Mouse (Mus musculus) frontal cortex, postnatal 10 days (tissue): ENCODE data around the gene Dnajc5g.

Source experiments
- DNase-seq, 2 experiments: peaks; one replicate each; pipeline ENCODE4 v3.0.0; 2022; ENCODE audit warnings: low spot score in 2 of 2, mixed read lengths in 1 of 2

Gene Dnajc5g

GRCm38 (mm10) chr5:31108000-31108490 lies 2.0 kb downstream of the Dnajc5g start, which contains the start of gene Slc30a3:
Gene Slc30a3, minus strand, starts transcription at chr5:31108237.
- no peak for DNase-seq

GRCm38 (mm10) chr5:31110781-31111180 lies 4.7 kb downstream of the Dnajc5g start:
- no peak for DNase-seq

- no peak for DNase-seq
Observed at GRCm38 (mm10) chr5:31116354-31116753, 10.3 kb downstream of the Dnajc5g start, which contains the start of gene Trim54. Gene Trim54, plus strand, starts transcription at chr5:31116712.

GRCm38 (mm10) chr5:31116912-31117311 lies 10.8 kb downstream of the Dnajc5g start:
- no peak for DNase-seq

GRCm38 (mm10) chr5:31121111-31121510 lies 15.0 kb downstream of the Dnajc5g start:
- peak in 1 of 2 experiments; percentile 27 for DNase-seq

GRCm38 (mm10) chr5:31123481-31123880 lies 17.4 kb downstream of the Dnajc5g start:
- no peak for DNase-seq

GRCm38 (mm10) chr5:31126050-31126449 lies 20.0 kb downstream of the Dnajc5g start:
- no peak for DNase-seq

- DNase-seq: no peak
Observed at GRCm38 (mm10) chr5:31136730-31137424, 30.8 kb downstream of the Dnajc5g start.

GRCm38 (mm10) chr5:31137658-31138057 lies 31.6 kb downstream of the Dnajc5g start:
- no peak for DNase-seq

- DNase-seq: no peak
Observed at GRCm38 (mm10) chr5:31138241-31138967, 32.3 kb downstream of the Dnajc5g start, which contains the start of gene Ucn. Gene Ucn, minus strand, starts transcription at chr5:31138829.

- no peak for DNase-seq
Observed at GRCm38 (mm10) chr5:31138968-31139425, 32.9 kb downstream of the Dnajc5g start.

- no peak for DNase-seq
Observed at GRCm38 (mm10) chr5:31149781-31150180, 43.7 kb downstream of the Dnajc5g start.

GRCm38 (mm10) chr5:31151746-31152145 lies 45.7 kb downstream of the Dnajc5g start:
- no peak for DNase-seq

GRCm38 (mm10) chr5:31153516-31154151 lies 47.5 kb downstream of the Dnajc5g start:
- DNase-seq: no peak

- DNase-seq: peak; percentile 76 to 77
Observed at GRCm38 (mm10) chr5:31154152-31154553, 48.1 kb downstream of the Dnajc5g start, which contains the start of gene Mpv17. Gene Mpv17, minus strand, starts transcription at chr5:31154251.
